Mouse (Mus musculus): Measurements from ENCODE around the gene Klb.

GRCm38 (mm10) chr5:65300121-65300520 lies 48.0 kb upstream of the Klb start:
- TF ChIP-seq GATA1 (IDR thresholded peaks at IDR 0.05; ENCODE audit: borderline replicate concordance, low read length): no peak
- TF ChIP-seq FLI1 (IDR thresholded peaks at IDR 0.05; ENCODE audit: low read length): no peak
